Mouse (Mus musculus): ENCODE results near the gene Psma3.
"Not testable (repeated sequence)": the region's sequence is repeated elsewhere in the genome, so short reads cannot be mapped to it uniquely, and the experiment has no call there.

The Psma3 gene

GRCm38 (mm10) chr12:71003760-71004426, 29.5 kb downstream of the Psma3 start:
- no peak for DNase-seq

GRCm38 (mm10) chr12:71006141-71006540, 31.7 kb downstream of the Psma3 start:
- DNase-seq = no peak

GRCm38 (mm10) chr12:71006901-71007300, 32.5 kb downstream of the Psma3 start:
- no peak for DNase-seq

GRCm38 (mm10) chr12:71009769-71010168, 35.3 kb downstream of the Psma3 start:
- DNase-seq = no peak

GRCm38 (mm10) chr12:71014845-71015362, 40.5 kb downstream of the Psma3 start:
- DNase-seq = peak; percentile 17

GRCm38 (mm10) chr12:71015363-71016210, 41.2 kb downstream of the Psma3 start, which contains the start of gene Arid4a:
Arid4a (plus strand) TSS chr12:71015990.
- peak; percentile 100 for DNase-seq

- DNase-seq = no peak
Observed at GRCm38 (mm10) chr12:71016211-71016502, 41.7 kb downstream of the Psma3 start.

GRCm38 (mm10) chr12:71016503-71017241, 42.3 kb downstream of the Psma3 start:
- DNase-seq = no peak

GRCm38 (mm10) chr12:71017242-71017571, 42.8 kb downstream of the Psma3 start:
- DNase-seq = no peak

- no peak for DNase-seq
Observed at GRCm38 (mm10) chr12:71017827-71018226, 43.4 kb downstream of the Psma3 start.

GRCm38 (mm10) chr12:71019211-71019610, 44.8 kb downstream of the Psma3 start:
- no peak for DNase-seq

GRCm38 (mm10) chr12:71024411-71024810, 50.0 kb downstream of the Psma3 start:
- DNase-seq = no peak

- DNase-seq = not testable (repeated sequence)
Observed at GRCm38 (mm10) chr12:71028265-71028664, 53.8 kb downstream of the Psma3 start.

- no peak for DNase-seq
Observed at GRCm38 (mm10) chr12:71030260-71030659, 55.8 kb downstream of the Psma3 start.

GRCm38 (mm10) chr12:71030722-71031121, 56.3 kb downstream of the Psma3 start:
- no peak for DNase-seq

GRCm38 (mm10) chr12:71035826-71036225, 61.4 kb downstream of the Psma3 start:
- no peak for DNase-seq

- no peak for DNase-seq
Observed at GRCm38 (mm10) chr12:71036729-71037404, 62.4 kb downstream of the Psma3 start.

- DNase-seq = peak; percentile 38
Observed at GRCm38 (mm10) chr12:71040462-71040861, 66.0 kb downstream of the Psma3 start.

GRCm38 (mm10) chr12:71042451-71042850, 68.0 kb downstream of the Psma3 start:
- no peak for DNase-seq

GRCm38 (mm10) chr12:71043571-71043970, 69.2 kb downstream of the Psma3 start:
- no peak for DNase-seq

- no peak for DNase-seq
Observed at GRCm38 (mm10) chr12:71044488-71044887, 70.1 kb downstream of the Psma3 start.
